Mouse (Mus musculus) forebrain, embryonic 13.5 days (tissue): Measurements from ENCODE around the gene Tnrc6c. TPM values are rescaled to one million over a fixed set of nuclear protein-coding genes. Genes with fewer than 3 reads are reported as not detected.

ENCODE experiments used
- ATAC-seq: fragments of 200-750 bp; cut with Nextera tagmentation; 2 replicates; pipeline ENCODE4 v1.8.0; 2017
- H3K27ac ChIP-seq: fragments of 300-500 bp; sonication (generic); 2 replicates; pipeline ENCODE4 v1.5.1; 2015; ENCODE audit warnings: inconsistent platforms, mild to moderate bottlenecking, moderate library complexity
- H3K27me3 ChIP-seq: fragments of 300-500 bp; sonication (generic); 2 replicates; pipeline ENCODE4 v1.6.1; 2015; ENCODE audit warnings: mild to moderate bottlenecking, inconsistent platforms
- H3K36me3 ChIP-seq: fragments of 300-500 bp; sonication (generic); 2 replicates; pipeline ENCODE4 v1.6.1; 2015; ENCODE audit warnings: mild to moderate bottlenecking, inconsistent platforms; ENCODE audit not compliant: poor library complexity, severe bottlenecking
- H3K4me1 ChIP-seq: fragments of 300-500 bp; sonication (generic); 2 replicates; pipeline ENCODE4 v1.6.1; 2015; ENCODE audit warnings: inconsistent platforms
- H3K4me2 ChIP-seq: fragments of 300-500 bp; sonication (generic); 2 replicates; pipeline ENCODE4 v1.6.1; 2015; ENCODE audit warnings: inconsistent platforms, mild to moderate bottlenecking, moderate library complexity
- H3K4me3 ChIP-seq: fragments of 300-500 bp; sonication (generic); 2 replicates; pipeline ENCODE4 v1.5.1; 2015; ENCODE audit warnings: mild to moderate bottlenecking, inconsistent platforms
- H3K9ac ChIP-seq: fragments of 300-500 bp; sonication (generic); 2 replicates; pipeline ENCODE4 v1.6.1; 2015; ENCODE audit warnings: mild to moderate bottlenecking, inconsistent platforms
- H3K9me3 ChIP-seq: fragments of 300-500 bp; sonication (generic); replicated peaks from 2 replicates; pipeline ENCODE4 v1.6.1; 2016; ENCODE audit warnings: inconsistent platforms
- WGBS: fragments of 180-500 bp; shearing (Covaris S2); methylation state at CpG from one replicate; pipeline ENCODE4 v1.1.7; 2015; 5-methylcytosine and 5-hydroxymethylcytosine counted together
- polyA plus RNA-seq: library from polyadenylated mRNA; unstranded; fragments of >200 nt; fragmentation: Nextera tagmentation; extraction: Ambion mirVana; gene quantifications from 2 replicates; pipeline ENCODE4 v1.2.1, GENCODE M21; 2015

The Tnrc6c gene
- polyA plus RNA-seq = 23.7 and 24.7 TPM in 2 replicates

- Histone ChIP-seq H3K4me3 (peak within 1 kb of the TSS; percentile 92), H3K4me1 (peaks cover 36% of the 10 kb centered on the region), H3K27me3 (0 out of 2 replicates have a peak, but pooled peaks cover 10% of the 10 kb centered on the region), H3K4me2 (peak within 1 kb of the TSS; percentile 93), H3K9ac (peak within 1 kb of the TSS; percentile 97), H3K36me3 (no peaks in the 10 kb centered on the region), H3K27ac (peak within 1 kb of the TSS; percentile 96), H3K9me3 (no peaks in the 10 kb centered on the region)
- WGBS = under 1% methylated on average over 62 of the region's 62 CpGs
- peak; percentile 93 for ATAC-seq
Measured at GRCm38 (mm10) chr11:117653491-117654351, at the start of gene Tnrc6c. Gene Tnrc6c, plus strand, starts transcription at chr11:117654289.

- 45% methylated on average over 9 of the region's 9 CpGs for WGBS
- Histone ChIP-seq H3K27me3 (peaks cover 14% of the 10 kb centered on the region), H3K9ac (no peak overlapping the region; the same call in 1 of the 2 replicates), H3K4me1 (peaks cover 53% of the 10 kb centered on the region), H3K4me2 (0 out of 2 replicates have a peak overlapping the region, but pooled peaks have one; percentile 25), H3K9me3 (no peaks in the 10 kb centered on the region), H3K4me3 (no peak overlapping the region), H3K36me3 (no peaks in the 10 kb centered on the region), H3K27ac (no peak overlapping the region)
- no peak for ATAC-seq
Measured at GRCm38 (mm10) chr11:117606137-117606536, 48.0 kb upstream of the Tnrc6c start.

GRCm38 (mm10) chr11:117606605-117607203 is 47.4 kb upstream of the Tnrc6c start:
- H3K27me3 ChIP-seq = peaks cover 9% of the 10 kb centered on the region; the same call in 1 of the 2 replicates
- WGBS = 9% methylated on average over 13 of the region's 13 CpGs
- H3K4me3 ChIP-seq = no peak overlapping the region
- peaks cover 56% of the 10 kb centered on the region for H3K4me1 ChIP-seq
- H3K9me3 ChIP-seq = no peaks in the 10 kb centered on the region
- no peaks in the 10 kb centered on the region for H3K36me3 ChIP-seq
- H3K9ac ChIP-seq = 0 out of 2 replicates have a peak overlapping the region, but pooled peaks have one; percentile 12
- ATAC-seq = no peak
- H3K4me2 ChIP-seq = 0 out of 2 replicates have a peak overlapping the region, but pooled peaks have one; percentile 20
- no peak overlapping the region for H3K27ac ChIP-seq

- H3K4me3 ChIP-seq = no peak overlapping the region
- 36% methylated on average over 9 of the region's 9 CpGs for WGBS
- no peaks in the 10 kb centered on the region for H3K9me3 ChIP-seq
- H3K4me1 ChIP-seq = peaks cover 60% of the 10 kb centered on the region
- ATAC-seq = no peak
- 0 out of 2 replicates have a peak overlapping the region, but pooled peaks have one; percentile 9 for H3K9ac ChIP-seq
- H3K4me2 ChIP-seq = peak overlapping the region; percentile 11; the same call in 1 of the 2 replicates
- H3K36me3 ChIP-seq = no peaks in the 10 kb centered on the region
- 0 out of 2 replicates have a peak overlapping the region, but pooled peaks have one; percentile 36 for H3K27ac ChIP-seq
- H3K27me3 ChIP-seq = peaks cover 8% of the 10 kb centered on the region; the same call in 1 of the 2 replicates
Measured at GRCm38 (mm10) chr11:117608141-117608789, 45.8 kb upstream of the Tnrc6c start.

- Histone ChIP-seq H3K9me3 (no peaks in the 10 kb centered on the region), H3K36me3 (no peaks in the 10 kb centered on the region), H3K4me1 (peaks cover 57% of the 10 kb centered on the region), H3K27me3 (peaks cover 8% of the 10 kb centered on the region; the same call in 1 of the 2 replicates), H3K9ac (no peak overlapping the region), H3K4me2 (no peak overlapping the region), H3K4me3 (no peak overlapping the region), H3K27ac (no peak overlapping the region)
- WGBS = 11% methylated on average over 7 of the region's 7 CpGs
- no peak for ATAC-seq
Measured at GRCm38 (mm10) chr11:117608976-117609375, 45.1 kb upstream of the Tnrc6c start.

GRCm38 (mm10) chr11:117610589-117610988 is 43.5 kb upstream of the Tnrc6c start:
- no peak for ATAC-seq
- Histone ChIP-seq H3K9me3 (no peaks in the 10 kb centered on the region), H3K4me1 (peaks cover 50% of the 10 kb centered on the region), H3K4me2 (no peak overlapping the region), H3K36me3 (no peaks in the 10 kb centered on the region), H3K4me3 (no peak overlapping the region), H3K27me3 (peaks cover 8% of the 10 kb centered on the region), H3K9ac (no peak overlapping the region), H3K27ac (no peak overlapping the region)

GRCm38 (mm10) chr11:117611068-117611467 is 43.0 kb upstream of the Tnrc6c start:
- H3K4me2 ChIP-seq = peak overlapping the region; percentile 33
- H3K9me3 ChIP-seq = no peaks in the 10 kb centered on the region
- peaks cover 12% of the 10 kb centered on the region for H3K27me3 ChIP-seq
- H3K4me1 ChIP-seq = peaks cover 45% of the 10 kb centered on the region
- H3K27ac ChIP-seq = no peak overlapping the region
- H3K9ac ChIP-seq = no peak overlapping the region
- H3K36me3 ChIP-seq = no peaks in the 10 kb centered on the region
- no peak for ATAC-seq
- WGBS = 17% methylated on average over 13 of the region's 13 CpGs
- H3K4me3 ChIP-seq = no peak overlapping the region

GRCm38 (mm10) chr11:117611860-117612259 is 42.2 kb upstream of the Tnrc6c start:
- ATAC-seq = no peak
- Histone ChIP-seq H3K9me3 (no peaks in the 10 kb centered on the region), H3K36me3 (no peaks in the 10 kb centered on the region), H3K27me3 (peaks cover 20% of the 10 kb centered on the region), H3K4me2 (no peak overlapping the region), H3K9ac (no peak overlapping the region), H3K4me3 (no peak overlapping the region), H3K27ac (0 out of 2 replicates have a peak overlapping the region, but pooled peaks have one; percentile 10), H3K4me1 (peaks cover 38% of the 10 kb centered on the region)
- 58% methylated on average over 5 of the region's 5 CpGs for WGBS

- no peak overlapping the region for H3K4me2 ChIP-seq
- 50% methylated on average over 7 of the region's 7 CpGs for WGBS
- H3K27ac ChIP-seq = no peak overlapping the region
- H3K4me1 ChIP-seq = peaks cover 43% of the 10 kb centered on the region
- H3K9me3 ChIP-seq = no peaks in the 10 kb centered on the region
- no peak for ATAC-seq
- peaks cover 25% of the 10 kb centered on the region for H3K27me3 ChIP-seq
- H3K9ac ChIP-seq = no peak overlapping the region
- no peak overlapping the region for H3K4me3 ChIP-seq
- H3K36me3 ChIP-seq = no peaks in the 10 kb centered on the region
Measured at GRCm38 (mm10) chr11:117612885-117613284, 41.2 kb upstream of the Tnrc6c start.

GRCm38 (mm10) chr11:117617368-117617908 is 36.7 kb upstream of the Tnrc6c start:
- H3K9ac ChIP-seq = peak overlapping the region; percentile 21; the same call in 1 of the 2 replicates
- peaks cover 30% of the 10 kb centered on the region for H3K4me1 ChIP-seq
- ATAC-seq = peak; percentile 30; the same call in 1 of the 2 replicates
- no peaks in the 10 kb centered on the region for H3K36me3 ChIP-seq
- WGBS = 20% methylated on average over 16 of the region's 16 CpGs
- peaks cover 16% of the 10 kb centered on the region for H3K27me3 ChIP-seq
- H3K9me3 ChIP-seq = no peaks in the 10 kb centered on the region
- peak overlapping the region; percentile 57 for H3K27ac ChIP-seq
- peak overlapping the region; percentile 35 for H3K4me2 ChIP-seq
- no peak overlapping the region for H3K4me3 ChIP-seq

- 18% methylated on average over 3 of the region's 3 CpGs for WGBS
- Histone ChIP-seq H3K4me2 (peak overlapping the region; percentile 35; the same call in 1 of the 2 replicates), H3K27ac (peak overlapping the region; percentile 57), H3K36me3 (no peaks in the 10 kb centered on the region), H3K4me1 (peaks cover 26% of the 10 kb centered on the region), H3K9me3 (no peaks in the 10 kb centered on the region), H3K27me3 (peaks cover 16% of the 10 kb centered on the region), H3K4me3 (no peak overlapping the region), H3K9ac (no peak overlapping the region)
- ATAC-seq = no peak
Measured at GRCm38 (mm10) chr11:117618214-117618613, 35.9 kb upstream of the Tnrc6c start.
